Mouse (Mus musculus): Measurements from ENCODE around the gene Slc2a3. TPM values are rescaled to one million over a fixed set of nuclear protein-coding genes. Genes with fewer than 3 reads are reported as not detected.

Slc2a3 gene
- total RNA-seq, 2 experiments from 2014 or later: 1.0 to 1.2 TPM

Small RNAs within 50 kb of the gene (microRNA-seq; reads per million reads assigned to microRNA genes)
- 0 reads per million in 2 experiments for gene Mir7231

Other genes with a start within 250 kb of the Slc2a3 start
- gene Aicda, start 247.8 kb downstream of the Slc2a3 start, total RNA-seq (2021): not detected
- gene Apobec1, start 199.2 kb downstream of the Slc2a3 start, total RNA-seq (2021): 1 to 10 TPM; 2.1 TPM
- gene Gdf3, start 191.6 kb downstream of the Slc2a3 start, total RNA-seq (2021): not detected
- gene Dppa3, start 175.2 kb downstream of the Slc2a3 start, total RNA-seq (2021): not detected
- gene Nanog, start 94.2 kb downstream of the Slc2a3 start, total RNA-seq (2021): not detected
- gene Foxj2, start 18.3 kb upstream of the Slc2a3 start, total RNA-seq (2021): 10 to 100 TPM; 19.8 to 22.4 TPM
- gene C3ar1, start 54.5 kb upstream of the Slc2a3 start, total RNA-seq (2021): under 1 TPM; 0.54 to 0.81 TPM
- gene Necap1, start 72.8 kb upstream of the Slc2a3 start, total RNA-seq (2021): 10 to 100 TPM; 13.2 to 13.8 TPM
- 1 to 10 TPM in 1 of 2 experiments, under 1 TPM in 1; 0.82 to 1.4 TPM for gene Clec4a1, start 120.2 kb upstream of the Slc2a3 start, total RNA-seq (2021)
- 1 to 10 TPM in 1 of 2 experiments, under 1 TPM in 1; 0.96 to 2.5 TPM for gene Clec4a3, start 150.9 kb upstream of the Slc2a3 start, total RNA-seq (2021)
- not detected for gene Clec4a4, start 188.7 kb upstream of the Slc2a3 start, total RNA-seq (2021)
- not detected for gene Clec4b1, start 248.3 kb upstream of the Slc2a3 start, total RNA-seq (2021)